Mouse (Mus musculus) spleen, postnatal 0 days (tissue): ENCODE results near the gene Eps8l2. TPM values are rescaled to one million over a fixed set of nuclear protein-coding genes. Genes with fewer than 3 reads are reported as not detected.

ENCODE experiments used
- polyA plus RNA-seq: library from polyadenylated mRNA; unstranded; fragments of >200 nt; fragmentation: Nextera tagmentation; extraction: Ambion mirVana; gene quantifications from 2 replicates; pipeline ENCODE4 v1.2.1, GENCODE M21; 2015

Gene Eps8l2
- polyA plus RNA-seq: 1.6 and 2.0 TPM in 2 replicates

DNA sequence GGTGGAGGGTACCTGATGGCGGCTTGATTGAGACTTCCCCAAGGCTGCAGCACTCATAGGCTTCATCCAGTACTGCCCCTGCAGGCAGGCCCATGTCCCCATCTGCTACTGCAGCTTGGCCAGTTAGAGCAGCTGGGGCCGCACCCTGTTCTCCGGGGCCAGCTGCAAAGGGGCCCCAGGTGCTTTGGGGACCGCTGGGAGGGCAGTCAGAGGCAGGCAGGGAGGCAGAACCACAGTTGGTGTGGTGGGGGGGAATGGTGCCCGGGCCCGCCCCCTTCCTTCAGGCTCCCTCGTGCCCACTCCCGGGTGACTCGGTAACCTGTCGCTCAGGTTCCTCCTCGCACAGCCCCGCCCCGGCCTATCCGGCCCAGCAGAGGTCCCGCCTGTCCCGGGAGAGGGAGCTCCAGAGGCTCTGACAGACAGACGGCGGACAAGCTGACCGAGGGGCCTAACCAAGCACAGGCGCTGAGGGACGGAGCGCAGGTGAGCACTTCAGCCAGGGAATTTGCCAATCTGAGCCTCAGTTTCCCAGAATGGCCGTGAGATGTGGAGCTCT is at the start of gene Eps8l2:
Eps8l2 (plus strand) TSS at position 305 of the 556 bp plus-strand sequence.

DNA sequence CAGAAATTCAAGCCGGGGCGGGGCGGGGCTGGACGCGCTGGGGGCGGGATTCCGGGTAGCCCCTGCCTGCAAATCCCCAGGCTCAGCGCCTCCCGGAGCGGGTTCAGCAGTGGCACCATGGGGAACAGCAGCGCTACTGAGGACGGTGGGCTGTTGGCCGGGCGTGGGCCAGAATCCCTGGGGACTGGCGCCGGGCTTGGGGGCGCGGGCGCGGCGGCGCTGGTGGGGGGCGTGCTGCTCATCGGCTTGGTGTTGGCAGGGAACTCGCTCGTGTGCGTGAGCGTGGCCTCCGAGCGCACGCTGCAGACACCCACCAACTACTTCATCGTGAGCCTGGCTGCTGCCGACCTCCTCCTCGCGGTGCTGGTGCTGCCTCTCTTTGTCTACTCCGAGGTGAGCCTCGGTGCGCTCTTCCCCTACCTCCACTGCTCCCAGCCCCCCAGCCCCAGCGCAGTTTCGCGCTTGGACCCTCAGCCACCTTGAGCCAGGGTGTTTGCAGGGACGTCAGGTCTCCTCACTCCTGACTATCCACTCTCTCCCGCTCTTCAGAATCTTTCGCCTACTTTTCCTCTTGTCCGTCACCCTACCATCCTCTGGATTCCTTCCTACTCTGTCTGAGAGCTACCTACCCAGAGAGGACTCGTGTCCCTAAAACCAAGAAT is 46.6 kb upstream of the Eps8l2 start, which contains the start of gene Drd4:
Drd4 (plus strand) TSS at position 86 of the 662 bp plus-strand sequence.

DNA sequence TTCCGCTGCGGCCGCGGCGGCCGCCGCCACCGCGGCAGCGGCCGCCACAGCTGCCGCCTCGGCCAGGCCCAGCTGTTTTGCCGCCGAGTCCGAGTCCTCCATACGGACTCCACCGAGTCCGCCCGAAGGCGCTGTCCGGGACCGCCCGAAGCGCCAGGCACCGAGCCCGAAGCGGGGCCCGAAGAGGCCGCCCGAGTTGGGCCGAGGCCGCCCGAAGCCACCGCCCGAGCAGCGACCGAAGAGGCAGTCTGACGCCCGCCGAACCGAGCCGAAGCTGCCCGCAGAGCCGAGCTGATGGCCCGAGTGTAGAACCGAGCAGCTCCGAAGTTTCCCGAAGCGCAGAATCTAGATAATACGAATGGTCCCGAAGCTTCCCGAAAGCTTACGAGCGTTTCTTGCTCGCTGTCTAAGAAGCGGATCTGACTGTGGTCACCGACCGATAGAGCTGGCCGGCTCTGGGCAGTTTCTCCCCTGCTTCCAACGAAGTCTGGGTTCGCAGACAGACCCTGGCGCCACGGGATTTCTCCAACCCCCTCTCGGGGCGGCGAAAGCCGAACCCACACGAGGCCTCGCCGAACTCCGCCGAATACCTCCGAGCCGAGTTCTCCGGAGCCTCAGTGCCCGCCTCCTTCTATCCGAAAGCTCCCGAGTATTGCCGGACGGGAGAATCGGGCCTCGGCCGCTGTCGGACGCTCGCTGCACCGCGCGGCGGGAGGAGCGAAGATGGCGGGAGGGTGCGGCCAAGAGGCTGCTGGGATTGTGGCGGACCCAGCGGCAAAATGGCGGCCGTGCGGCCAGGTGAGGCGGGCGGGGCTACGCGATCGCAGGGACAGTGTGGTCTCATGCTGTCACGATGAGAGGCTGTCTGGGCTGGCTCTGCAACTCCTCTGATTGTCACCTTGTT is 11.0 kb upstream of the Eps8l2 start, which contains the start of the genes Deaf1 and Tmem80:
Deaf1 (minus strand) TSS at position 222 of the 904 bp plus-strand sequence.
Tmem80 (plus strand) TSS at position 271 of the 904 bp plus-strand sequence.

DNA sequence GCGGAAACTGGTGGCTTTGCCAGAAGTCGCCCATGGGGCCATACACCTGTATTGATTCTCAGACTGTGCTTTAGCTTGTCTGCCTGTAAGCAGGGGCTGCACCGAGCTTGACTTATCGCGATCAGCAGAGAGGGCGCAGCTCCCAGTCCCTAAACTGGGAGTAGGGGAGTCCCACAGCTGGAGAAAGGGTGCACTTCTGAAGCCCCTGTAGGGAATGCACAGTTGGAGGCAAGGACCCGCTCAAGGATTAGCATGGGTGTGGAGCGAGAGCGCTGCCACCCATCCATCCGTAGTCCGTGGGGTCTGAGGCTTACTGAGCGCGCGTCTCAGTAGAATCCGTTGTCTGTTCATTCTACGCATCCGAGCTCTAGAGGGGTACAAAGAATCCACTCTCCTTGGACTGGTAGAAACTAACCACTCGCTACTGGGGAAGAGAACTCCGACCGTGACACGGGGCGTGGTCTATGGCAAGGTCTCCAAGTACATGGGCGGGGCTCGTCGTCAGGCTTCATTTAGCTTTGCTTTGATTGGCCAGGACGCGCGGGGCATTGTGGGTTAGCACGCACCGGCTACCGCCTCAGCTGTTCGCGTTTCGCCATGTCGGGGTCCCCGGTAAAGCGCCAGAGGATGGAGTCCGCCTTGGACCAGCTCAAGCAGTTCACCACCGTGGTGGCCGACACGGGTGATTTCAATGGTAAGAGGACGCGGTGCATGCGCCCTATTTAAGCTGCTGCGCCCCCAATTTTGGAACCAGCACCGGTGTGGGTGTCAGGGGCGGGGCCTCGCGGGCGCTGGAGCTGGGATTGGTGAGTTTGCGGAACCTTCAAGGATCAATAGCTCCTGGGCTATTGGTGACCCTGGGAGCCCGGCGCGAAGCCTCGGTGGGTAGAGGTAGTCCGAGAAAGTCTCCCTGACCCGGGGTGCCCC is 53.2 kb downstream of the Eps8l2 start, which contains the start of gene Taldo1:
Taldo1 (plus strand) TSS at position 575 of the 927 bp plus-strand sequence.

Other genes starting within 250 kb of the Eps8l2 start
- gene Sigirr, start 238.3 kb upstream of the Eps8l2 start, polyA plus RNA-seq: 8.6 and 9.9 TPM in 2 replicates
- 0.29 and 0.60 TPM in 2 replicates for gene Ano9, start 221.1 kb upstream of the Eps8l2 start, polyA plus RNA-seq
- gene Ptdss2, start 216.5 kb upstream of the Eps8l2 start, polyA plus RNA-seq: 137 and 167 TPM in 2 replicates
- 61.3 and 72.7 TPM in 2 replicates for gene Rnh1, start 166.0 kb upstream of the Eps8l2 start, polyA plus RNA-seq
- gene Hras, start 144.9 kb upstream of the Eps8l2 start, polyA plus RNA-seq: 62.2 and 63.7 TPM in 2 replicates
- 4.3 and 4.7 TPM in 2 replicates for gene Lrrc56, start 144.7 kb upstream of the Eps8l2 start, polyA plus RNA-seq
- gene Lmntd2, start 124.8 kb upstream of the Eps8l2 start, polyA plus RNA-seq: 0.22 and 0.33 TPM in 2 replicates
- 9.9 and 12.2 TPM in 2 replicates for gene Rassf7, start 123.0 kb upstream of the Eps8l2 start, polyA plus RNA-seq
- gene Phrf1, start 110.1 kb upstream of the Eps8l2 start, polyA plus RNA-seq: 32.7 and 37.2 TPM in 2 replicates
- gene Irf7, start 72.4 kb upstream of the Eps8l2 start, polyA plus RNA-seq: 32.5 and 46.0 TPM in 2 replicates
- 0.07 and 0.11 TPM in 2 replicates for gene Cdhr5, start 62.1 kb upstream of the Eps8l2 start, polyA plus RNA-seq
- gene Sct, start 59.7 kb upstream of the Eps8l2 start, polyA plus RNA-seq: 10.2 and 15.9 TPM in 2 replicates
- 0.10 and 0.55 TPM in 2 replicates for gene Drd4, start 46.9 kb upstream of the Eps8l2 start, polyA plus RNA-seq
- 26.7 and 31.4 TPM in 2 replicates for gene Deaf1, start 11.2 kb upstream of the Eps8l2 start, polyA plus RNA-seq
- 25.3 and 26.4 TPM in 2 replicates for gene Tmem80, start 11.1 kb upstream of the Eps8l2 start, polyA plus RNA-seq
- 532 and 557 TPM in 2 replicates for gene Taldo1, start 53.3 kb downstream of the Eps8l2 start, polyA plus RNA-seq
- gene Gatd1, start 75.3 kb downstream of the Eps8l2 start, polyA plus RNA-seq: 27.9 and 38.0 TPM in 2 replicates
- gene Cend1, start 90.6 kb downstream of the Eps8l2 start, polyA plus RNA-seq: 0.17 TPM in 1 of 2 replicates, not detected in the other
- gene Slc25a22, start 99.0 kb downstream of the Eps8l2 start, polyA plus RNA-seq: 9.6 and 12.0 TPM in 2 replicates
- gene Pidd1, start 105.1 kb downstream of the Eps8l2 start, polyA plus RNA-seq: 11.9 and 14.1 TPM in 2 replicates
- 1,725 and 1,765 TPM in 2 replicates for gene Rplp2, start 108.5 kb downstream of the Eps8l2 start, polyA plus RNA-seq
- 23.6 and 27.5 TPM in 2 replicates for gene Pnpla2, start 116.3 kb downstream of the Eps8l2 start, polyA plus RNA-seq
- 12.7 and 15.8 TPM in 2 replicates for gene Cracr2b, start 122.2 kb downstream of the Eps8l2 start, polyA plus RNA-seq
- gene Cd151, start 128.5 kb downstream of the Eps8l2 start, polyA plus RNA-seq: 9.2 and 10.5 TPM in 2 replicates
- 56.8 and 65.1 TPM in 2 replicates for gene Polr2l, start 136.3 kb downstream of the Eps8l2 start, polyA plus RNA-seq
- gene Tspan4, start 136.4 kb downstream of the Eps8l2 start, polyA plus RNA-seq: 65.7 and 84.5 TPM in 2 replicates
- gene Chid1, start 201.0 kb downstream of the Eps8l2 start, polyA plus RNA-seq: 14.0 and 14.6 TPM in 2 replicates
- gene Ap2a2, start 223.3 kb downstream of the Eps8l2 start, polyA plus RNA-seq: 49.8 and 51.2 TPM in 2 replicates